Comparison of ENCODE assay signal across 18 mouse cellular contexts in the genomic region with DNA sequence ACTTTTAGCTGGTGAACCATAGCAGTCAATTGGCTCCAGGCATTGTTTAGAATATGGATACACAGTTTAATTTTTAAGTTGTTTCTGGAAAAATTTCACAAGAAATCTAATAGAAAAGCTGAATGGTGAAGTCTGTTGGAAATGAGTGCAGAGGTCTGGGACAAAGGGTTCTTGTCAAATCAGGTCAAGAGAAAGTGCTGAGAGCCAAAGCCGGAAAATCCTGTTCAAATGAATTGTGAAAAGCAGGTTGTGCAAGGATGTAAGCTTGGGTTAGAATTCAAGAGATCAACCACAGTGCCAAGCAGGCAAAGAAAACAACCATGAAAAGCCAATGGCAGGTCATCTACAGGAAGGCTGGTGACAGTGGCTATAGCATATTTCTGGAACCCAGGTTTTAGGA. TPM values are rescaled to one million over a fixed set of nuclear protein-coding genes. Genes with fewer than 3 reads are reported as not detected.
DNase-seq lines count a peak whose midpoint lies in the region; ATAC-seq and TF ChIP-seq lines count a peak whose summit lies in the region.
"Had no signal": no experiment of that assay in that cellular context is flagged by ENCODE, and none has a peak within 500 bp of the region (broad histone marks: within the 10 kb centered on the region; RNA-seq: fewer than 3 reads in every experiment).

No protein-coding gene starts in this region.

- 80% methylated on average over 1 of the region's 1 CpGs for WGBS in embryonic facial prominence, embryonic 14.5 days
- WGBS in embryonic facial prominence, embryonic 10.5 days = 86% methylated on average over 1 of the region's 1 CpGs
- WGBS in kidney, embryonic 16.5 days = 81% methylated on average over 1 of the region's 1 CpGs
- WGBS in lung, embryonic 14.5 days = 73% methylated on average over 1 of the region's 1 CpGs

- ATAC-seq in embryonic facial prominence, embryonic 14.5 days (ENCODE audit: low read depth) = no peak
- ATAC-seq in kidney, embryonic 16.5 days (ENCODE audit: low FRiP score, low TSS enrichment) = no peak
- ATAC-seq in lung, embryonic 14.5 days (ENCODE audit: insufficient read depth) = no peak
- ATAC-seq: forebrain, embryonic 14.5 days; midbrain, embryonic 13.5 days had no signal

- peak; percentile 20 for DNase-seq in embryonic facial prominence, embryonic 14.5 days (ENCODE audit: low spot score)
- DNase-seq in embryonic facial prominence, embryonic 10.5 days (ENCODE audit: low spot score) = no peak
- peak; percentile 74 for DNase-seq in kidney, adult 9 months
- peak; percentile 16 for DNase-seq in lung, embryonic 14.5 days
- DNase-seq in T-cell, adult 2 months (ENCODE audit: low spot score) = no peak
- no peak for DNase-seq in layer of hippocampus, postnatal 14 days (ENCODE audit: low spot score in 2 of 2)
- DNase-seq: cerebellum, adult 9-10 months; gastrocnemius, postnatal 36 days; layer of hippocampus, postnatal 36 days; right cerebral cortex, adult 18-20 months; thymus, postnatal 14 days had no signal

- no peak for TF ChIP-seq CTCF in lung, embryonic 14.5 days (IDR thresholded peaks at IDR 0.05; ENCODE audit: low read depth)

- H3K4me2 ChIP-seq in embryonic facial prominence, embryonic 14.5 days (ENCODE audit: low read depth, low read length) = no peak overlapping the region
- H3K4me2 ChIP-seq in kidney, embryonic 16.5 days (replicated peaks; ENCODE audit: low read depth, low read length) = no peak overlapping the region
- H3K4me2 ChIP-seq in lung, embryonic 14.5 days = no peak overlapping the region
- H3K4me2 ChIP-seq: midbrain, embryonic 13.5 days; neural tube, embryonic 13.5 days had no signal

- no peaks in the 10 kb centered on the region for H3K4me1 ChIP-seq in embryonic facial prominence, embryonic 14.5 days (ENCODE audit: control insufficient read depth, insufficient read depth, low read length)
- H3K4me1 ChIP-seq in embryonic facial prominence, embryonic 10.5 days = no peaks in the 10 kb centered on the region
- H3K4me1 ChIP-seq in kidney, embryonic 16.5 days (ENCODE audit: insufficient read depth, low read length) = no peaks in the 10 kb centered on the region
- no peaks in the 10 kb centered on the region for H3K4me1 ChIP-seq in lung, embryonic 14.5 days (ENCODE audit: insufficient read depth)
- H3K4me1 ChIP-seq: hindbrain, embryonic 10.5 days; midbrain, embryonic 13.5 days; neural tube, embryonic 13.5 days had no signal

- no peak overlapping the region for H3K9ac ChIP-seq in embryonic facial prominence, embryonic 14.5 days (ENCODE audit: low read depth, low read length)
- no peak overlapping the region for H3K9ac ChIP-seq in kidney, embryonic 16.5 days (replicated peaks; ENCODE audit: low read length)
- no peak overlapping the region for H3K9ac ChIP-seq in lung, embryonic 14.5 days
- H3K9ac ChIP-seq: midbrain, embryonic 13.5 days; neural tube, embryonic 13.5 days had no signal

- H3K9me3 ChIP-seq in embryonic facial prominence, embryonic 14.5 days (ENCODE audit: control insufficient read depth, low read length) = no peaks in the 10 kb centered on the region
- H3K9me3 ChIP-seq in embryonic facial prominence, embryonic 10.5 days = peaks cover 6% of the 10 kb centered on the region; the same call in 1 of the 2 replicates
- H3K9me3 ChIP-seq in kidney, embryonic 16.5 days (ENCODE audit: low read length) = peaks cover 3% of the 10 kb centered on the region; the same call in 1 of the 2 replicates
- H3K9me3 ChIP-seq in lung, embryonic 14.5 days (ENCODE audit: low read depth, low read length) = no peaks in the 10 kb centered on the region
- H3K9me3 ChIP-seq: midbrain, embryonic 13.5 days had no signal

- H3K27me3 ChIP-seq in embryonic facial prominence, embryonic 14.5 days (replicated peaks; ENCODE audit: control insufficient read depth, insufficient read depth, low read length) = no peaks in the 10 kb centered on the region
- H3K27me3 ChIP-seq in embryonic facial prominence, embryonic 10.5 days (replicated peaks; ENCODE audit: low read depth, poor library complexity, severe bottlenecking) = no peaks in the 10 kb centered on the region
- no peaks in the 10 kb centered on the region for H3K27me3 ChIP-seq in kidney, embryonic 16.5 days (ENCODE audit: insufficient read depth, low read length)
- H3K27me3 ChIP-seq in lung, embryonic 14.5 days (ENCODE audit: insufficient read depth, low read length) = no peaks in the 10 kb centered on the region
- H3K27me3 ChIP-seq: midbrain, embryonic 13.5 days; neural tube, embryonic 13.5 days had no signal

- H3K27ac ChIP-seq in embryonic facial prominence, embryonic 14.5 days (replicated peaks; ENCODE audit: low read depth, low read length) = no peak overlapping the region
- no peak overlapping the region for H3K27ac ChIP-seq in embryonic facial prominence, embryonic 10.5 days (replicated peaks)
- H3K27ac ChIP-seq in kidney, embryonic 16.5 days (ENCODE audit: low read length) = no peak overlapping the region
- no peak overlapping the region for H3K27ac ChIP-seq in lung, embryonic 14.5 days (ENCODE audit: low read depth)
- H3K27ac ChIP-seq: hindbrain, embryonic 10.5 days; midbrain, embryonic 13.5 days; neural tube, embryonic 13.5 days had no signal

- no peaks in the 10 kb centered on the region for H3K36me3 ChIP-seq in embryonic facial prominence, embryonic 14.5 days (ENCODE audit: control insufficient read depth, insufficient read depth, low read length)
- H3K36me3 ChIP-seq in embryonic facial prominence, embryonic 10.5 days (replicated peaks) = no peaks in the 10 kb centered on the region
- no peaks in the 10 kb centered on the region for H3K36me3 ChIP-seq in kidney, embryonic 16.5 days (ENCODE audit: insufficient read depth, low read length)
- H3K36me3 ChIP-seq in lung, embryonic 14.5 days (ENCODE audit: insufficient read depth) = no peaks in the 10 kb centered on the region
- H3K36me3 ChIP-seq: G1E; hindbrain, embryonic 10.5 days; midbrain, embryonic 13.5 days; neural tube, embryonic 13.5 days had no signal

- H3K4me3 ChIP-seq in embryonic facial prominence, embryonic 14.5 days (ENCODE audit: low read depth, low read length) = no peak overlapping the region
- H3K4me3 ChIP-seq in embryonic facial prominence, embryonic 10.5 days = no peak overlapping the region
- H3K4me3 ChIP-seq in kidney, embryonic 16.5 days (ENCODE audit: low read length) = no peak overlapping the region
- H3K4me3 ChIP-seq in lung, embryonic 14.5 days (ENCODE audit: low read depth, low read length) = no peak overlapping the region
- H3K4me3 ChIP-seq: erythroblast, embryonic 14.5 days; hindbrain, embryonic 10.5 days; midbrain, embryonic 13.5 days; neural tube, embryonic 13.5 days had no signal

RNA-seq across cellular contexts. Expression of a gene that starts 24.0 kb away (rescaled TPM):
- 160 and 176 TPM in 2 replicates for polyA plus RNA-seq in embryonic facial prominence, embryonic 14.5 days (2014; fragmentation: Nextera tagmentation; extraction: Ambion mirVana)
- polyA plus RNA-seq in embryonic facial prominence, embryonic 10.5 days (2016; fragmentation: Nextera tagmentation; extraction: Ambion mirVana) = 135 and 140 TPM in 2 replicates
- 161 and 167 TPM in 2 replicates for polyA plus RNA-seq in kidney, embryonic 16.5 days (2015; fragmentation: Nextera tagmentation; extraction: Ambion mirVana)
- 159 and 176 TPM in 2 replicates for polyA plus RNA-seq in lung, embryonic 14.5 days (2014; fragmentation: Nextera tagmentation; extraction: Ambion mirVana)
- 100 to 1,000 TPM in 1 of 2 experiments, 10 to 100 TPM in 1; 98.4 to 103 TPM for total RNA-seq in layer of hippocampus, postnatal 14 days (2021)

RNA-seq across cellular contexts. Expression of a gene that starts 24.0 kb away (rescaled TPM):
- 8.0 and 8.4 TPM in 2 replicates for polyA plus RNA-seq in embryonic facial prominence, embryonic 14.5 days (2014; fragmentation: Nextera tagmentation; extraction: Ambion mirVana)
- polyA plus RNA-seq in embryonic facial prominence, embryonic 10.5 days (2016; fragmentation: Nextera tagmentation; extraction: Ambion mirVana) = 5.7 and 6.3 TPM in 2 replicates
- 10.1 and 12.6 TPM in 2 replicates for polyA plus RNA-seq in kidney, embryonic 16.5 days (2015; fragmentation: Nextera tagmentation; extraction: Ambion mirVana)
- polyA plus RNA-seq in lung, embryonic 14.5 days (2014; fragmentation: Nextera tagmentation; extraction: Ambion mirVana) = 7.2 and 8.8 TPM in 2 replicates
- total RNA-seq in layer of hippocampus, postnatal 14 days (2021) = 10 to 100 TPM; 85.7 to 98.7 TPM

Comparison
In these comparisons a context has a peak if more than half of its experiments do, and no peak if none do; other contexts are left out.
1. DNase-seq: peak in embryonic facial prominence, embryonic 14.5 days (single experiment), kidney, adult 9 months (single experiment) and lung, embryonic 14.5 days (single experiment); none in embryonic facial prominence, embryonic 10.5 days (single experiment), T-cell, adult 2 months (single experiment) and layer of hippocampus, postnatal 14 days (0 of 2).